Mouse (Mus musculus) heart, embryonic 13.5 days (tissue): ENCODE measurements at regions not wholly inside any gene's neighbourhood (a gene's known extent, or its start where the extent isn't known, plus 50 kb on each side); places are given as distances from the start of the nearest gene placed in this dataset.
A peak's percentile ranks its signal among the peaks of the same experiment; 100 is the strongest.

ENCODE experiments used
- ATAC-seq: fragments of 200-750 bp; cut with Nextera tagmentation; 2 replicates; pipeline ENCODE4 v1.8.0; 2017; ENCODE audit warnings: moderate TSS enrichment; ENCODE audit not compliant: insufficient number of reproducible peaks, low FRiP score, low TSS enrichment; ENCODE audit errors: extremely low read depth
- H3K27ac ChIP-seq: fragments of 300-500 bp; sonication (generic); replicated peaks from 2 replicates; pipeline ENCODE4 v1.5.1; 2015; ENCODE audit warnings: moderate library complexity, mild to moderate bottlenecking, inconsistent platforms
- H3K27me3 ChIP-seq: fragments of 300-500 bp; sonication (generic); replicated peaks from 2 replicates; pipeline ENCODE4 v1.6.1; 2015; ENCODE audit warnings: mild to moderate bottlenecking, inconsistent platforms
- H3K36me3 ChIP-seq: fragments of 300-500 bp; sonication (generic); 2 replicates; pipeline ENCODE4 v1.6.1; 2015; ENCODE audit warnings: mild to moderate bottlenecking, inconsistent platforms
- H3K4me1 ChIP-seq: fragments of 300-500 bp; sonication (generic); 2 replicates; pipeline ENCODE4 v1.6.1; 2015; ENCODE audit warnings: inconsistent platforms
- H3K4me2 ChIP-seq: fragments of 300-500 bp; sonication (generic); 2 replicates; pipeline ENCODE4 v1.6.1; 2015; ENCODE audit warnings: inconsistent platforms, mild to moderate bottlenecking, moderate library complexity
- H3K4me3 ChIP-seq: fragments of 300-500 bp; sonication (generic); 2 replicates; pipeline ENCODE4 v1.5.1; 2015; ENCODE audit warnings: moderate library complexity, mild to moderate bottlenecking, inconsistent platforms
- H3K9ac ChIP-seq: fragments of 300-500 bp; sonication (generic); 2 replicates; pipeline ENCODE4 v1.6.1; 2015; ENCODE audit warnings: inconsistent platforms, mild to moderate bottlenecking, moderate library complexity
- H3K9me3 ChIP-seq: fragments of 300-500 bp; sonication (generic); 2 replicates; pipeline ENCODE4 v1.6.1; 2016; ENCODE audit warnings: inconsistent platforms
- WGBS: fragments of 180-500 bp; shearing (Covaris S2); methylation state at CpG from one replicate; pipeline ENCODE4 v1.1.7; 2015; ENCODE audit warnings: mixed read lengths; 5-methylcytosine and 5-hydroxymethylcytosine counted together

GRCm38 (mm10) chr12:39927014-39927413, 110.8 kb downstream of the Arl4a start:
- no peak overlapping the region for H3K4me2 ChIP-seq
- H3K4me3 ChIP-seq, result no peak overlapping the region
- H3K27me3 ChIP-seq, result no peaks in the 10 kb centered on the region
- no peaks in the 10 kb centered on the region for H3K36me3 ChIP-seq
- no peak for ATAC-seq
- H3K9me3 ChIP-seq, result no peaks in the 10 kb centered on the region
- no peak overlapping the region for H3K9ac ChIP-seq
- no peaks in the 10 kb centered on the region for H3K4me1 ChIP-seq
- 76% methylated on average over 8 of the region's 8 CpGs for WGBS
- no peak overlapping the region for H3K27ac ChIP-seq

- ATAC-seq, result no peak
Measured at GRCm38 (mm10) chr12:39921481-39921880, 116.3 kb downstream of the Arl4a start.

GRCm38 (mm10) chr12:39920466-39920913, 117.3 kb downstream of the Arl4a start:
- Histone ChIP-seq H3K9me3 (no peaks in the 10 kb centered on the region), H3K36me3 (no peaks in the 10 kb centered on the region), H3K4me1 (peaks cover 11% of the 10 kb centered on the region), H3K27ac (peak overlapping the region; percentile 54; the same call in 1 of the 2 replicates), H3K4me3 (no peak overlapping the region), H3K27me3 (no peaks in the 10 kb centered on the region), H3K9ac (no peak overlapping the region), H3K4me2 (0 out of 2 replicates have a peak overlapping the region, but pooled peaks have one; percentile 5)
- peak; percentile 58; the same call in 1 of the 2 replicates for ATAC-seq
- 23% methylated on average over 8 of the region's 8 CpGs for WGBS

More at GRCm38 (mm10) chr12:39921481-39921880, 116.3 kb downstream of the Arl4a start:
- no peaks in the 10 kb centered on the region for H3K9me3 ChIP-seq
- H3K4me3 ChIP-seq, result no peak overlapping the region
- peaks cover 11% of the 10 kb centered on the region for H3K4me1 ChIP-seq
- no peak overlapping the region for H3K9ac ChIP-seq
- H3K36me3 ChIP-seq, result no peaks in the 10 kb centered on the region
- no peaks in the 10 kb centered on the region for H3K27me3 ChIP-seq
- 82% methylated on average over 3 of the region's 3 CpGs for WGBS
- H3K27ac ChIP-seq, result no peak overlapping the region
- no peak overlapping the region for H3K4me2 ChIP-seq

- H3K4me3 ChIP-seq, result no peak overlapping the region
- peak overlapping the region; percentile 54 for H3K27ac ChIP-seq
- peaks cover 11% of the 10 kb centered on the region for H3K4me1 ChIP-seq
- WGBS, result 90% methylated on average over 2 of the region's 2 CpGs
- H3K4me2 ChIP-seq, result no peak overlapping the region
- no peaks in the 10 kb centered on the region for H3K36me3 ChIP-seq
- no peak for ATAC-seq
- H3K9ac ChIP-seq, result no peak overlapping the region
- H3K9me3 ChIP-seq, result no peaks in the 10 kb centered on the region
- H3K27me3 ChIP-seq, result no peaks in the 10 kb centered on the region
Measured at GRCm38 (mm10) chr12:39919909-39920308, 117.9 kb downstream of the Arl4a start.

- Histone ChIP-seq H3K27ac (no peak overlapping the region), H3K9ac (no peak overlapping the region), H3K36me3 (no peaks in the 10 kb centered on the region), H3K4me3 (no peak overlapping the region), H3K4me1 (no peaks in the 10 kb centered on the region; the same call in 1 of the 2 replicates), H3K27me3 (no peaks in the 10 kb centered on the region), H3K4me2 (no peak overlapping the region), H3K9me3 (no peaks in the 10 kb centered on the region)
- whole genome bisulfite sequencing, result 58% methylated on average over 5 of the region's 5 CpGs
- no peak for ATAC-seq
Measured at GRCm38 (mm10) chr12:39888493-39888892, 149.3 kb downstream of the Arl4a start.

GRCm38 (mm10) chr12:39885366-39885765, 152.5 kb downstream of the Arl4a start:
- 71% methylated on average over 3 of the region's 3 CpGs for WGBS
- Histone ChIP-seq H3K4me1 (no peaks in the 10 kb centered on the region), H3K27ac (no peak overlapping the region), H3K4me3 (no peak overlapping the region), H3K9me3 (no peaks in the 10 kb centered on the region), H3K36me3 (no peaks in the 10 kb centered on the region), H3K4me2 (no peak overlapping the region), H3K9ac (no peak overlapping the region), H3K27me3 (no peaks in the 10 kb centered on the region)
- no peak for ATAC-seq

GRCm38 (mm10) chr12:39880309-39880708, 157.5 kb downstream of the Arl4a start:
- no peak overlapping the region for H3K27ac ChIP-seq
- no peaks in the 10 kb centered on the region for H3K4me1 ChIP-seq
- H3K27me3 ChIP-seq, result no peaks in the 10 kb centered on the region
- H3K4me3 ChIP-seq, result no peak overlapping the region
- H3K9me3 ChIP-seq, result no peaks in the 10 kb centered on the region
- H3K4me2 ChIP-seq, result no peak overlapping the region
- ATAC-seq, result no peak
- 79% methylated on average over 1 of the region's 1 CpGs for WGBS
- H3K9ac ChIP-seq, result no peak overlapping the region
- no peaks in the 10 kb centered on the region for H3K36me3 ChIP-seq

GRCm38 (mm10) chr12:39873917-39874316, 163.9 kb downstream of the Arl4a start:
- 77% methylated on average over 6 of the region's 6 CpGs for WGBS
- Histone ChIP-seq H3K9me3 (no peaks in the 10 kb centered on the region), H3K4me1 (no peaks in the 10 kb centered on the region), H3K4me2 (no peak overlapping the region), H3K27ac (no peak overlapping the region), H3K27me3 (no peaks in the 10 kb centered on the region), H3K36me3 (no peaks in the 10 kb centered on the region), H3K9ac (no peak overlapping the region), H3K4me3 (no peak overlapping the region)
- ATAC-seq, result no peak

GRCm38 (mm10) chr12:39861797-39862196, 176.0 kb downstream of the Arl4a start:
- H3K27me3 ChIP-seq, result no peaks in the 10 kb centered on the region
- no peak overlapping the region for H3K4me3 ChIP-seq
- H3K9me3 ChIP-seq, result no peaks in the 10 kb centered on the region
- no peaks in the 10 kb centered on the region for H3K36me3 ChIP-seq
- no peak overlapping the region for H3K27ac ChIP-seq
- 68% methylated on average over 1 of the region's 1 CpGs for WGBS
- no peak overlapping the region for H3K4me2 ChIP-seq
- no peak overlapping the region for H3K9ac ChIP-seq
- no peak for ATAC-seq
- H3K4me1 ChIP-seq, result no peaks in the 10 kb centered on the region

- H3K4me3 ChIP-seq, result no peak overlapping the region
- H3K4me2 ChIP-seq, result no peak overlapping the region
- no peak overlapping the region for H3K27ac ChIP-seq
- no peaks in the 10 kb centered on the region for H3K9me3 ChIP-seq
- no peaks in the 10 kb centered on the region for H3K4me1 ChIP-seq
- WGBS, result 68% methylated on average over 6 of the region's 6 CpGs
- no peaks in the 10 kb centered on the region for H3K27me3 ChIP-seq
- no peaks in the 10 kb centered on the region for H3K36me3 ChIP-seq
- H3K9ac ChIP-seq, result no peak overlapping the region
- no peak for ATAC-seq
Measured at GRCm38 (mm10) chr12:39851610-39852009, 186.2 kb downstream of the Arl4a start.

GRCm38 (mm10) chr12:39849346-39850058, 188.3 kb downstream of the Arl4a start:
- Histone ChIP-seq H3K4me2 (no peak overlapping the region), H3K27me3 (no peaks in the 10 kb centered on the region), H3K36me3 (no peaks in the 10 kb centered on the region), H3K9ac (no peak overlapping the region), H3K4me1 (no peaks in the 10 kb centered on the region), H3K4me3 (no peak overlapping the region), H3K27ac (no peak overlapping the region), H3K9me3 (no peaks in the 10 kb centered on the region)
- WGBS, result 80% methylated on average over 3 of the region's 3 CpGs
- ATAC-seq, result no peak

- ATAC-seq, result no peak
Measured at GRCm38 (mm10) chr12:39840615-39841014, 197.2 kb downstream of the Arl4a start.

More at GRCm38 (mm10) chr12:39840615-39841014, 197.2 kb downstream of the Arl4a start:
- 79% methylated on average over 2 of the region's 2 CpGs for WGBS
- Histone ChIP-seq H3K9ac (no peak overlapping the region), H3K4me1 (no peaks in the 10 kb centered on the region), H3K9me3 (no peaks in the 10 kb centered on the region), H3K27ac (no peak overlapping the region), H3K4me2 (no peak overlapping the region), H3K36me3 (no peaks in the 10 kb centered on the region), H3K4me3 (no peak overlapping the region), H3K27me3 (no peaks in the 10 kb centered on the region)
